Mouse (Mus musculus) liver, adult (tissue): ENCODE results near the gene Il22ra1.

Experiments
- GATA4 ChIP-seq: IDR thresholded peaks from 2 replicates; pipeline ENCODE4 v1.6.1; 2014; ENCODE audit warnings: mild to moderate bottlenecking, low read length; ENCODE audit not compliant: insufficient replicate concordance

Gene Il22ra1

DNA sequence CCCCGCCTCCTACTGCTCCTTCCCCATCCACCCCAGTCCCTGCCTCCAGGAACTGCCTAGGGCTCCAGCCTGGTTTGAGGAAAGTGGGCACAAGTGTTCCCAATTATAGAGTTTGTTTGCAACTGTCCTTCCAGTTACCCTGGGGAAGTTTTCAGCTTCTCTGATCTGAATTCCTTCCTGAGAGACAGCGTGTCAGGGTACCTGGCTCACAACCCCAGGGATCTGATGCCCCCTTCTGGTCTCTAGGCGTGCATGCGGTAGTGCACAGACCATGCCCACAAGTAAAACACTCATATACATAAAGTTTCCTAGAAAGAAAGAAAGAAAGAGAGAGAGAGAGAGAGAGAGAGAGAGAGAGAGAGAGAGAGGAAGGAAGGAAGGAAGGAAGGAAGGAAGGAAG, 30.4 kb downstream of the Il22ra1 start:
- no peak for TF ChIP-seq GATA4

DNA sequence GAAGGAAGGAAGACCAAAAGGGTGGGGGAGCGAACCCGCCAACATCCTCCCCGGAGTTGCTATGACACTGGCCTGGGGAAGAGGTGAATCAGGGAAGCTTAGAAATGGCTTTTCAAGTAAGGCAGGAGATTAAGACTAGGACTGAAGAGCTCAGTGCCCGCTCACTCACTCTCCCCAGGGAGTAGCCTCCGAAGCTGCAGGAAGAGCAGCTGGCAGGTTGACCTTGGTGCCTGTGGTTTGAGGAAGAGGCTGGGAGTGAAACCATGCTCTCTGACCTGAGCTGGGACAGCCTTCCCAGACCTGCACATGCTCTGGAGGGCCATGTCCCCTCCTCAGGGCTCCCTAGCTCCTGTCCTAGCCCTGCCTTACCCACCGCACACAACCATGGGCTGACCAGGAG, 30.9 kb downstream of the Il22ra1 start:
- TF ChIP-seq GATA4 = no peak

DNA sequence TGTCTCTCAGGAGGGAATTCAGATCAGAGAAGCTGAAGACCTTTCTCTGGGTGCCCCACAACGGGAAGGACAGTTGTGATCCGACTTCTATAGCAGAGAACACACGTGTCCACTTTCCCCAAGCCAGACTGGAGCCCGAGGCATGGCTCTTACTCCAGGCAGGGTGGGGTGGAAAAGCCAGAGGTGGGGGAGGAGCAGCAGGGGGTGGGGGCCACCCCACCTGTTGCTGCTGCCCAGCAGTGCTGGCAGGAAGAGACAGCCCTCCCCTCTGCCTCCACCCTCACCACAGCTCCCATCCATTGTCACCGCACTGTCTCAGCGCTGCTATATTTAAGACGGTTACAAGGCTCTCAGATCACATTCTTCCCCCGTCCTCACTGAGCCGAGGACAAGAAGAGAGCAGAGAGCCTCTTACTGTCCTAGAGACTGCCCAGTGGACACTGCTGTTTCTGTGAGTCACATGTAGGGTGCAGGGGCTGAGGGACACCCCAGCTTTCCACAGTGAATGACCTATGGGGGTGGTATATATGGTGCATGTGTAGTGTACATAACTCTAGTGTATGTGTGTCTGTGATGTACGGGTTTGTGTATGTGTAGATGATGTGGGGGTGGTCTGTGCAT, 31.5 kb downstream of the Il22ra1 start, which contains the start of gene Myom3:
Myom3 (plus strand) TSS at position 360 of the 621 bp plus-strand sequence.
- no peak for TF ChIP-seq GATA4

DNA sequence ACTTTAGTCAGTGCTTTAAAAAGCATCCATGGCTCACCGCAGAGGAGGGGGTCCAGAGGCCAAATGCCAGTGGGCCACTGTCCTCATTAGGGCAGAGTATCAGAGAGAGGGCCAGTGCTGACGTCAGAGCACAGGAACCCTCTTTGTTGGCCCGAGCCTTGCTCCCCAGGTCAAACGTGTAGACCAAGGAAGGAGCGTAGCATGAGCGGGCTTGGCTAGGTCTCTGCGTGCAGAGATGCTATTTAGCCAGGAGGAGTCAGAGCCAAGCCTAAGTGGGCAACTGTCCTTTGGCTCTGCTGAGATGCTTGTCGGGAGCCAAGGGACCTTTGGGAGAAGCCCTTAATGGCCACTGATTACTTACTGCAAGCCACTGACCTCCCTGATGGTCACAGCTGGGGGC, 33.1 kb downstream of the Il22ra1 start:
- no peak for TF ChIP-seq GATA4

DNA sequence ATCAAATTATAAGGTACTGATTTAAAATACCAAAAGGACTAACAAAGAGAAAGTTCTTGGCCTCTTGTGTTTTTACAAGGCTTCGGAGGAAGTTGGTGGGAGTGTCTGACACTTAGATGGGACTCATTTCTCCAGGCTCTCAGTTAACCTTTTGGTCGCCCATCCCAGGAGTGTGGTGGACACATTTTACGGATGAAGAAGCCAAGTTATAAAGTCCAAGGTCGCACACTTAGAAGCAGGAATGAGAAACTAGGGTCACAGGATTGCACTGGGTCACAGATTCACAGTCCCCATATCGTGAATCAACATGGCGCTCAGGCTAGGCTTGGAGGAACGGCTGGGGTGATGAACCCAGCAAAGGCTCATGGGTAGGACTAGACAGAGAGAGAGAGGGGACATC, 33.6 kb downstream of the Il22ra1 start:
- no peak for TF ChIP-seq GATA4

DNA sequence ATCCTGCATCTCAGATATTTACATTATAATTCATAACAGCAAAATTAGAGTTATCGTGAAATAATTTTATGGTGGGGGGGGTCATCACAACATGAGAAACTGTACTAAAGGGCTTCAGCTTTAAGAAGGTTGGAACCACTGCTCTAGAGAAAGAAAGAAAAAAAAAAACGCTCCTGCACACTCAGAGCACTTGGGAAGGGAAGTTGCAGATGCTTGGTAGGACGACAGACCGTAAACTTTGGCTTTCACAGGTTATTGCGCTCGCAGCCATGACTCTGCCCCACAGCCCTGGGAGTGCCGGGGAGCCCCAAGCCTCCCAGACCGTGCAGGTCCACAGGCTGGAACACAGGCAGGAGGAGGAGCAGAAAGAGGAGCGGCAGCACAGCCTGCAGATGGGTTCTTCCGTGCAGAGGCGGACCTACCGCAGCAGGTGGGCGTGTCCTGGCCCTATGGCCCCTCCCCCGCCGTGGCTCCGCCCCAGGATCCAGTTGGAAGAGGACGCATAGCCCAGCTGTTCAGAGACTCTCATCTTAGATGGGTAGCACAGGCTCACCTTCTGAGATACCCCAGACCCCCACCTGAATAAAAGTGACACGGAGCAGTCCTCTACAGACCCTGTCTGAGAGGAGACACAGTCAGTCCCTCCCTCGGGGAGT, 34.4 kb downstream of the Il22ra1 start:
- no peak for TF ChIP-seq GATA4

DNA sequence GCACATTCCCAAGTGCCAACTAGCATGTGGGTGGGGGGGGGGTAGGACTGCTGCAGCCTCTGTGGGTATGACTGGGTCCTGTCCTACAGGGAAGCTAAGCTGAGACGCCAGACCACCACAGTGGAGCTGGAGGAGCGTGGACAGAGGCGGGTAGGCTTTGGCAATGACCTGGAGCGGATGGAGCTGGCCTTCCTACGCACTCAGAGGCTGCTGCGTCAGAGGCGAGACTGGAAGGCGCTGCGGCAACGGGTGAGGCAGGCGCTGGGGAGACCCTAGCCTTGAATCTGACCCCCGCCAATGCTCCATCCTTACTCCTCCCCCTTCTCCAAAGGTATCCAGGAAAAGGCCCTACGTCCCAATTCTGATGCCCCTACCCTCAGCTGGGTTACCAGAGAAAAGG, 36.7 kb downstream of the Il22ra1 start:
- TF ChIP-seq GATA4 = no peak

DNA sequence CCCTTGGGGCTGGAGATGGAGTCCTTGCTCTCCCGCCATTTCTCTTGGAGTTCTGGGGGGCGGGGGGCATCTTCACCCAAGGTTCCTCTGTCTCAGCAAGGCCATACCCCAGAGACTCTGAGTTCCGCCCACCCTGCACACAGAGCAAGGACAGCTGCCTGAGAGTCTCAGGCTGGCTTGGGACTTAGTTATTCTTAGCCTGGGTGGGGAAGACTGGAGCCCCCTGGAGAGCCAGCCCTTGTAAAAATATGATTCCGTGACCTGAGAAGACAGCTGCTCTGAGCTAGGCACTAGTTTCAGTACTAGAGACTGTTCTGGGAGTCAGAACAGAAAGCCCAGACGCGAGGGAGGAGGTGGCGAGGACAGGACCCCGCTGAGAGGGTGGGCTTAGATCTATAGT, 37.7 kb downstream of the Il22ra1 start:
- TF ChIP-seq GATA4 = no peak

DNA sequence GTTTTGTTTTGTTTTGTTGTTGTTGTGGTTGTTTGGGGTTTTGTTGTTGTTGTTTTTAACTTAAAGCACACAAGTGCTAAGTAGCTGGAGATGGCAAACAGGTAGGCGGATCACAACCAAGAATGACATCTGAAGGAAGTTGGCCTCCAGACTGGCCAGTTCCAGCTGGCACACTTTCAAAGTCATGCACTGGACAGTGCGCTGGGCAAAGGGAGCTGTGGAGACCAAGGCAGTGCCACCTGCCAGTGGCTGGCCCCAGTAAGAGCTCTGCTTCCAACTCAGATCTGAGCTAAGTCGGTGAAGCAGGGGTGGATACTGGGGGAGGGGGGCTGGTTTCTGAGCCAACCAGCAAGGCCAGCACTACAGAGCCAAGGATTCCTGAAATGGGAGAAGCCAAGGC, 39.0 kb downstream of the Il22ra1 start:
- no peak for TF ChIP-seq GATA4

DNA sequence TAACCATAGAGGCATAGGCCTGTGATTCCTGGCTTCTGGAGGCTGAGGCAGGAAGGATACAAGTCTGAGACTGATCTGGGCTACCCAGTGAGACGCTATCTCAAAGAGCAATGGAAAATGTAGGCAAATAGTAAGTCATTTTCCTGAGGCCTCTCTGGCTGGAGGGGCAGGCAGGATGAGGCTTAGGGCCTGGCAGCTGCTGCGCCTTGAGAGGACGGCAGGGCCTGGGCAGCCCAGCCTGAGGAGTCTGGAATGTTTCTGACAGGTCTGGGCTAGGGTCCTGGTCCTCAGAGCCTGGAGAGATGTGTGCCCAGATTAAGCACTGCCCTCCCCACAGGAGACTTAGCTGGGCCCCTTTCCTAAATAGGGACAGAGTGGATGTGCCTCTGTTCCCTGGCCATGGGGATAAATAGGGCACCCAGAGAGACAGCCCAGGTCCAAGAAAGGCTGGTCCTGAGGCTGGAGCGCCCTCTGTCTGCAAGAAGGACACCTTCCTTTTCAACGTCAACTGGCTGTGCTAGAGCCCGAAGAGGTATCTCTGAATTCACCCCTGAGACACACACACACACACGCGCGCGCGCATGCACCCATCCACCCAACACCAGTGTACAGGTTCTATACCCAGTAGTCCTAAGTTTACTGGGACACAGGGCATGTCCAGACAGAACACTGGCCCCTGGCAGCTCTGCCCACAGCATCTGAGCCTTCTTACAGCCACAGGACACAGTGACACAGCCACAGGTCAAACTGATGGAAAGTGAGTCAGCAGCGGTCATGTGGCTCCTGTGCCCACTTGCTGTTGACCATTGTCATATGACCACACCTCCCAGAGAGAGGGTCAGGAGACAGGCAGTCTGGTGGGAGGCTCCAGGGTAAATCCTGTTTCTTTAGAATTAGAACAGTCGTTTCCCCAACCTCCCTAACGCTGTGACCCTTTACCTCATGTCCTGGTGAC, 40.9 kb downstream of the Il22ra1 start:
- TF ChIP-seq GATA4 = no peak

DNA sequence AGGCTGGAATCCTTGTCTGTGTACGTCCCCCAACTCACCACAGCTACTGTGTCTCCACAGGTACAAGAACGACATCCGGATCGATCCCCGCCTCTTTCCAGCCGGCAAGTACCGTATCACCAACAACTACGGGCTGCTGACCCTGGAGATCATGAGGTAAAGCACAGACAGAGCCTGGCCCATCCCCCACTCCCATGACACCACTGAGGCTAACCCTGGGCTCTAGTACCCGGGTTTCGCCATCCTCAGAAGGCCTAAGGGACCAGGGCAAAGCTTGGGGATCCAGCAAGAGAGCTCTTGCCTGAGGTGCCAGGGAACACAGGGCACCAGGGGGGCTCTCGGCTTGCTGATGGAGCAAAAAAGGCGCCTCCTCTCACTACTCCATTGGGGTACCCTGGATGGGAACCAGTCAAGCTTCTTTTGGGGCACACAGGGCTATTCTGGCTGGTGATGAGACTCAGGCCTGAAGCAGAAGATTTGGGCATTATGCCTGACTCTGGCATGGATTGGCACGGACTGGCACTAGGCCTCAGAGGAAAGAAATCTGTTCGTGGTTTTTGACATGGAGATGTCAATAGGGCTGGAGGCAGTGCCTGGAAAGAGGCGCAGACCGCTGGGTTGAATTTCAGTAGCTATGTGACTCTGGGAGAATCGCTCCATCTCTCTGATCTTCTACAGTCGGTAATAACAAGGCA, 42.8 kb downstream of the Il22ra1 start:
- TF ChIP-seq GATA4 = no peak

DNA sequence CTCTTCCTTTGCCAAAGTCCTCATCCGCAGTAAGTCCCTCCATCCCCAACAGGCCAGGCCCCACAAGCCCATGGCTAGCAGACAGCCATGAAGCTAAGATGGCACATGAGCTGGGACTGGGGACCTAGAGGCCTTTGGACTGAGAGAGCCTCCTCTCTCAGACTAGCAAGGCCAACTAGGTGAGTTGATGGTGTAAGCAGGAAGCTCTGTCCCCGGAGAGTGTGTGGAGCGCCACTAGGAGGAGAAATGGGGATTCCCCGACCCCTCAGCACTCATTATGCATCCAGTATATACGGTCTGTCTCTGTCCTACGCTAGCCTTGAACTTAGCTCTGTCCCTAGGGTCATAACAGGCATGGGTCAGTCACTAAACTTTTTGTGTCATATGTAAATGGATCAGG, 43.6 kb downstream of the Il22ra1 start:
- no peak for TF ChIP-seq GATA4

DNA sequence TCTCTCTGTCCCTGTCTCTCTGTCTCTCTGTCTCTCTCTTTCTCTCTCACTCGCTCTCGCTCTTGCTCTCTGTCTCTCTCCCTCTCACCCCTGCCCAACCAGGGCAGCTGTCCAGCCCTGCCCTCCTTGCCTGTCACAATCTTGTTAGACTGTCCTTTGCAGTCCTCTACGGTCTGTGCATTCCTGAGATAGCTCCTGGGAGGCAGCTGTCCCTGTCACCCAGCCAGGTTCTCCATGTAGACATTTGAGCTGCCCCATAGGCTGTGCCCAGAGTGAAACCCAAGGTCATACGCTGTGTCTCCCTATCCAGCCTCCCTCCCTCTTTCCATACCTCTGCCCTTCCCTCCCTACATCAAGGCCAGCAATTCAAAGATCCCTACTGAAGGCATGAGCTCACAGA, 44.7 kb downstream of the Il22ra1 start:
- TF ChIP-seq GATA4 = no peak

DNA sequence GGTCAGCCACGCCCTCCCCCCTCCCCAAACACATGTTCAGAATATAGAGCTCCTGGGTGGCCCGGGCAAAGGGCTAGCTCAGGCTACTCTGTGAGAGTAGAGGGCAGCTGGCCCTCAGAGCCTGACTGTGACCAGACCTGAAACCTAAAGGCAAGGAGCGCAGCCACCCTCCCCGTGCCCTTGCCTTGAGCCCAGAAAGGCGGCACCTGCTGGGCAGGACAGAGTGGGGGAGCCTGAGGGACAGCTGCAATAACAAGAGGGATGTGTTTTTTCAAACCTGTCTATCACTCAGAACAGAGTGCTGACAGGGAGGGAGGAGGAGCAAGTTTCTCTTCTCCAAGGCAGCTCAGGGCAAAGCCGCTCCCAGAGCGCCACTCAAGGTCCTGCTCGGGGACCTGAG, 46.5 kb downstream of the Il22ra1 start:
- no peak for TF ChIP-seq GATA4

DNA sequence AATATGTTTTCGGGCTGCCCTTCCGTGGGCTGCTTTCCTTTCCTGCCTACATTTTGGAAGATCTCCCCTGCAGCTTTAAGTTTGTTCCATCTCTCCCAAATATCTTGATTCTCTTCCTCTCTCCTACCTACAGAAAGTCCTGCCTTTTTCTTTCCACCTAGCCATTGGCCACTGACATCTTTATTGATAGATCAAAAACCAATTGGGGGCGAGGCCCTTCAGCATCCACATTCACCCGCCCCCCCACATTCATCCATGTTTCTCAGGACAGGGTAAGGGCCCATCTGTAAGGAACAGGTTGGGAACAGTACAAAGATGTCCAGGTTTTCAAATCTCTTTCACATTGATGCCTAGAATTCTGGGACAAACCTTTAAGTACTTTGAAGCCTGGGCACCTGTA, 48.9 kb downstream of the Il22ra1 start:
- no peak for TF ChIP-seq GATA4
